Mouse (Mus musculus) heart, embryonic 10.5 days (tissue): ENCODE data around the gene Gbp10. TPM values are rescaled to one million over a fixed set of nuclear protein-coding genes. Genes with fewer than 3 reads are reported as not detected.
"Not testable (repeated sequence)": the region's sequence is repeated elsewhere in the genome, so short reads cannot be mapped to it uniquely, and the experiment has no call there.

Source experiments
- DNase-seq: peaks from one replicate; pipeline ENCODE4 v3.0.0-alpha.2; 2017; ENCODE audit warnings: low spot score
- H3K27ac ChIP-seq: fragments of 300-500 bp; sonication (generic); 2 replicates; pipeline ENCODE4 v1.5.1; 2016; ENCODE audit warnings: mild to moderate bottlenecking
- H3K27me3 ChIP-seq: fragments of 300-500 bp; sonication (generic); 2 replicates; pipeline ENCODE4 v1.6.1; 2016; ENCODE audit warnings: mild to moderate bottlenecking; ENCODE audit not compliant: poor library complexity, insufficient read depth, severe bottlenecking
- H3K36me3 ChIP-seq: fragments of 300-500 bp; sonication (generic); 2 replicates; pipeline ENCODE4 v1.6.1; 2016; ENCODE audit warnings: mild to moderate bottlenecking, moderate library complexity
- H3K4me1 ChIP-seq: fragments of 300-500 bp; sonication (generic); 2 replicates; pipeline ENCODE4 v1.6.1; 2016; ENCODE audit warnings: mild to moderate bottlenecking
- H3K4me3 ChIP-seq: fragments of 300-500 bp; sonication (generic); 2 replicates; pipeline ENCODE4 v1.5.1; 2016; ENCODE audit warnings: mild to moderate bottlenecking, moderate library complexity
- H3K9me3 ChIP-seq: fragments of 300-500 bp; sonication (generic); 2 replicates; pipeline ENCODE4 v1.6.1; 2016; ENCODE audit warnings: mild to moderate bottlenecking, moderate library complexity
- WGBS: fragments of 180-500 bp; shearing (Covaris S2); methylation state at CpG from one replicate; pipeline ENCODE4 v1.1.7; 2016; 5-methylcytosine and 5-hydroxymethylcytosine counted together
- polyA plus RNA-seq: library from polyadenylated mRNA; unstranded; fragments of >200 nt; fragmentation: Nextera tagmentation; extraction: Ambion mirVana; gene quantifications from 2 replicates; pipeline ENCODE4 v1.2.1, GENCODE M21; 2016

Gbp10 gene
- polyA plus RNA-seq, result 0.08 and 0.48 TPM in 2 replicates

DNA sequence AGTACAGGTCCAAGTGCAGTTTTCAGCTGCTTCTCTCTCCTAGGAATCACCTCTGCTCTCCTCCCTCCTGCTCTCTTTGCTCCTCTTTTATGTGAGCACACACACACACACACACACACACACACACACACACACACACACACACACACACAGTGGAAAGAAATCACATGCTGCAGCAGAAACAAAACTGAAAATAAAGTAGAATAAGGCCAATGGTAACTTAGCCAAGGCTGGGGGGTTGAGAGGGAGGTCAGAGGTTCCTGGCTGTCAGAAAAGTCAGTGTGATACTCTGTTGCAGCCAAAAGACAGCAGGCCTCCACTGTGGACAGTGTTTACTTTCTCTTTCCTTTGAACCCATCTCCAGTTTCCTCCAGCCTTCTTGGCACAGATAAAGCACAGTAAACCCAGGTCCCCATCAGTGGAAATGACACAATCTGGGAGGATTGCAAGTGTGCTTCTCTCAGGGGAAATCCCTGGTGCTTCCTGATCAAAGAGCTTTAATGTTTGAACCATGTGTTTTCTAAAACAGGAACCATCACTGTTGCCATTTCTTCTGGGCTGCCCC lies at the start of gene Gbp10:
TSS of gene Gbp10 (minus strand) at position 51 of the 565 bp plus-strand sequence.
- not testable (repeated sequence) for H3K27ac ChIP-seq, H3K9me3 ChIP-seq, H3K4me3 ChIP-seq, H3K4me1 ChIP-seq, H3K27me3 ChIP-seq, DNase-seq, H3K36me3 ChIP-seq

DNA sequence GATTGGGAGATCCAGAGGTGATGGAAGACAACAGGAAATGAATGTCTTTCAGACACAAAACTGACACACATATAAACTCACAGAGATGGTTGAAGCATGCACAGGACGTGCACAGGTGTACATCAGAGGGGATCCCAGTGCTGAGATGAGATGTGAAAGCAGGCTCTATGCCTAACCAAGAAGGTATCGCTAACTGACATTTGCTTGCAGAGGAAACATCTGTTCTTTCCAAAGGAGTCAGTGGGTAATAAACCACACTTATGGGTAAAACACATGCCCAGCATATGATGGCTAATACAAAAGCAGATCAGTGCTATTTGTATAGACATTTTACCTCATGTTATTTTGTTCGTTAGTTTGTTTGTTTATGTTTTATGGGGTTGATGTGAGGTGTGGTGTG lies 21.3 kb upstream of the Gbp10 start:
- not testable (repeated sequence) for H3K4me1 ChIP-seq, H3K27ac ChIP-seq, H3K27me3 ChIP-seq, DNase-seq, H3K4me3 ChIP-seq, H3K36me3 ChIP-seq, H3K9me3 ChIP-seq
- WGBS, result 100% methylated on average over 1 of the region's 3 CpGs

GRCm38 (mm10) chr5:105252491-105252890 lies 13.2 kb upstream of the Gbp10 start:
- H3K36me3 ChIP-seq, result no peaks in the 10 kb centered on the region
- H3K4me3 ChIP-seq, result no peak overlapping the region
- H3K27ac ChIP-seq, result no peak overlapping the region
- no peaks in the 10 kb centered on the region for H3K9me3 ChIP-seq
- H3K4me1 ChIP-seq, result no peaks in the 10 kb centered on the region
- DNase-seq, result no peak
- no peaks in the 10 kb centered on the region for H3K27me3 ChIP-seq

- not testable (repeated sequence) for H3K9me3 ChIP-seq, H3K27me3 ChIP-seq
- WGBS, result 74% methylated on average over 3 of the region's 3 CpGs
These were observed 5.4 kb upstream of the Gbp10 start for GRCm38 (mm10) chr5:105244741-105245140.

GRCm38 (mm10) chr5:105240982-105241381 lies 1.6 kb upstream of the Gbp10 start:
- WGBS, result 76% methylated on average over 5 of the region's 5 CpGs
- H3K36me3 ChIP-seq, H3K27me3 ChIP-seq, H3K4me1 ChIP-seq, DNase-seq, H3K27ac ChIP-seq, H3K9me3 ChIP-seq, H3K4me3 ChIP-seq: not testable (repeated sequence)

More at GRCm38 (mm10) chr5:105244741-105245140, 5.4 kb upstream of the Gbp10 start:
- not testable (repeated sequence) for H3K4me1 ChIP-seq, H3K36me3 ChIP-seq, DNase-seq, H3K4me3 ChIP-seq, H3K27ac ChIP-seq

DNA sequence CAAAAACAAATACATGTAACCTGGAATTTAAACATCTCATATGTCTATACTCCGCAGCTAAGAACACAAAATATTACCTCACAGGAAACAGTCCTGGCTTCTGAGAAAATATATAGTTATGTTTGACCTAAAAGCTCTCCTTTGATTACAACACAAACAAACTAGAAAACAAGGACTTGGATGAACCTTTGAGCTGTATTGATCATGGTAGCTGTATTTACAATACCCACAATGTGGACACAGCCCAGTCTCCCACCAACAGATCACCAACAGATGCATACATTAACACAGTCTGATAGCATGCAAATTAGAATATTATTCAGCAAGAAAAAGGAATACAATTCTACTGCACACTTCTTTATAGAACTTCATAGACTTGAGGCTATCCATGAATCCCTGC lies 931 bp downstream of the Gbp10 start:
- H3K4me3 ChIP-seq, H3K9me3 ChIP-seq, H3K4me1 ChIP-seq, H3K27me3 ChIP-seq, H3K27ac ChIP-seq, H3K36me3 ChIP-seq, DNase-seq: not testable (repeated sequence)
- WGBS, result 81% methylated on average over 1 of the region's 1 CpGs

GRCm38 (mm10) chr5:105236040-105236439 lies 3.3 kb downstream of the Gbp10 start:
- H3K4me3 ChIP-seq, H3K27me3 ChIP-seq, H3K27ac ChIP-seq, H3K9me3 ChIP-seq, H3K36me3 ChIP-seq, H3K4me1 ChIP-seq, DNase-seq: not testable (repeated sequence)
- 85% methylated on average over 3 of the region's 3 CpGs for WGBS

DNA sequence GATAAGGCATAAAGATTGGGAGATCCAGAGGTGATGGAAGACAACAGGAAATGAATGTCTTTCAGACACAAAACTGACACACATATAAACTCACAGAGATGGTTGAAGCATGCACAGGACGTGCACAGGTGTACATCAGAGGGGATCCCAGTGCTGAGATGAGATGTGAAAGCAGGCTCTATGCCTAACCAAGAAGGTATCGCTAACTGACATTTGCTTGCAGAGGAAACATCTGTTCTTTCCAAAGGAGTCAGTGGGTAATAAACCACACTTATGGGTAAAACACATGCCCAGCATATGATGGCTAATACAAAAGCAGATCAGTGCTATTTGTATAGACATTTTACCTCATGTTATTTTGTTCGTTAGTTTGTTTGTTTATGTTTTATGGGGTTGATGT lies 30.4 kb downstream of the Gbp10 start:
- not testable (repeated sequence) for H3K27me3 ChIP-seq, H3K4me1 ChIP-seq
- 78% methylated on average over 1 of the region's 3 CpGs for WGBS

GRCm38 (mm10) chr5:105200791-105201355 lies 38.5 kb downstream of the Gbp10 start:
- not testable (repeated sequence) for H3K4me1 ChIP-seq, H3K27me3 ChIP-seq, DNase-seq, H3K36me3 ChIP-seq, H3K4me3 ChIP-seq, H3K27ac ChIP-seq, H3K9me3 ChIP-seq
- 86% methylated on average over 4 of the region's 4 CpGs for WGBS

More for the DNA sequence above, 30.4 kb downstream of the Gbp10 start:
- not testable (repeated sequence) for H3K9me3 ChIP-seq, H3K27ac ChIP-seq, H3K4me3 ChIP-seq, DNase-seq, H3K36me3 ChIP-seq

DNA sequence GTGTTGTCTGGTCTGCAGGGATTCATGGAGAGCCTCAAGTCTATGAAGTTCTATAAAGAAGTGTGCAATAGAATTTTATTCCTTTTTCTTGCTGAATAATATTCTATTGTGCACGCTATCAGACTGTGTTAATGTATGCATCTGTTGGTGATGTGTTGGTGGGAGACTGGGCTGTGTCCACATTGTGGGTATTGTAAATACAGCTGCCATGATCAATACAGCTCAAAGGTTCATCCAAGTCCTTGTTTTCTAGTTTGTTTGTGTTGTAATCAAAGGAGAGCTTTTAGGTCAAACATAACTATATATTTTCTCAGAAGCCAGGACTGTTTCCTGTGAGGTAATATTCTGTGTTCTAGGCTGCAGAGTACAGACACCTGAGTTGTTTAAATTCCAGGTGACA lies 40.2 kb downstream of the Gbp10 start:
- not testable (repeated sequence) for H3K4me1 ChIP-seq, DNase-seq, H3K9me3 ChIP-seq, H3K36me3 ChIP-seq, H3K27me3 ChIP-seq, H3K27ac ChIP-seq, H3K4me3 ChIP-seq
- WGBS, result 93% methylated on average over 1 of the region's 1 CpGs

DNA sequence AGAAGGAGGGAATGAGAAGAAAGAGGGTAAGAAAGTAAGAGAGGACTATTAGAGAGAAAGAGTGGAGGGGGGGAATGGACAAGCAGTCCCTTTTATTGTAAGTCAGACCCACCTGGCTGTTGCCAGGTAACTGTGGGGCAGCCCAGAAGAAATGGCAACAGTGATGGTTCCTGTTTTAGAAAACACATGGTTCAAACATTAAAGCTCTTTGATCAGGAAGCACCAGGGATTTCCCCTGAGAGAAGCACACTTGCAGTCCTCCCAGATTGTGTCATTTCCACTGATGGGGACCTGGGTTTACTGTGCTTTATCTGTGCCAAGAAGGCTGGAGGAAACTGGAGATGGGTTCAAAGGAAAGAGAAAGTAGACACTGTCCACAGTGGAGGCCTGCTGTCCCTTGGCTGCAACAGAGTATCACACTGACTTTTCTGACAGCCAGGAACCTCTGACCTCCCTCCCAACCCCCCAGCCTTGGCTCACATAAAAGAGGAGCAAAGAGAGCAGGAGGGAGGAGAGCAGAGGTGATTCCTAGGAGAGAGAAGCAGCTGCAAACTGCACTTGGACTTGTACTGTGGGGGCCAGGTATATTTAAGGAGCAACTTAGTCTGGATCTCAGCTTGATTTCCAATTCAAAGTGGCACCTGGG lies 41.3 kb downstream of the Gbp10 start:
- not testable (repeated sequence) for H3K27me3 ChIP-seq, H3K36me3 ChIP-seq, H3K27ac ChIP-seq, H3K4me1 ChIP-seq, DNase-seq, H3K9me3 ChIP-seq, H3K4me3 ChIP-seq

GRCm38 (mm10) chr5:105196308-105196707 lies 43.0 kb downstream of the Gbp10 start:
- WGBS, result 84% methylated on average over 5 of the region's 5 CpGs
- not testable (repeated sequence) for H3K4me3 ChIP-seq

DNA sequence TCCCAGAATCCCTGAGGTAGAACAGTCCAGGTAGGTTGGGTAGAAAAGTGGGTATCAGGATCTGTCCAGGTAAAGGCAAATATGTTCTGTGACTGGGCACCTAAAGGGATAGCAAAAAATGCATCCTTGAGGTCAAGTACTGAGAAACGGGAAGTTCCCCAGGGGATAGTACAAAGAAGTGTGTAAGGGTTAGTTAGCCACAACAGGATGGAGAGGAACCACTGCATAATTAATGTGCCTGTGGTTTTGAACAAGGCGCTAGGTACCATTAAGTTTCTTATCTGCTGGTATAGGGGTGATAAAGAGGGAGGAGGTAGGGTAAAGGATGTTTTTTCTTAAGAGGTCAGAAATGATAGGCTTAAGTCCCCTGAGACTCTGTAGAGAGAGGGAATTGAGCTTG lies 46.8 kb downstream of the Gbp10 start:
- WGBS, result 81% methylated on average over 2 of the region's 2 CpGs
- H3K36me3 ChIP-seq, DNase-seq, H3K9me3 ChIP-seq, H3K4me1 ChIP-seq, H3K27ac ChIP-seq, H3K4me3 ChIP-seq, H3K27me3 ChIP-seq: not testable (repeated sequence)

More at GRCm38 (mm10) chr5:105196308-105196707, 43.0 kb downstream of the Gbp10 start:
- H3K4me1 ChIP-seq, H3K27ac ChIP-seq, H3K9me3 ChIP-seq, H3K36me3 ChIP-seq, H3K27me3 ChIP-seq, DNase-seq: not testable (repeated sequence)

- no peak overlapping the region for H3K27ac ChIP-seq
- no peak for DNase-seq
- no peak overlapping the region for H3K4me3 ChIP-seq
- H3K36me3 ChIP-seq, result no peaks in the 10 kb centered on the region
- no peaks in the 10 kb centered on the region for H3K27me3 ChIP-seq
- no peaks in the 10 kb centered on the region for H3K4me1 ChIP-seq
- H3K9me3 ChIP-seq, result no peaks in the 10 kb centered on the region
These were observed 57.9 kb downstream of the Gbp10 start for GRCm38 (mm10) chr5:105181446-105181845.
